Mouse (Mus musculus) CH12.LX (cell line): ENCODE measurements around the gene Mlh1. TPM values are rescaled to one million over a fixed set of nuclear protein-coding genes. Genes with fewer than 3 reads are reported as not detected.

Experiments used
- DNase-seq: peaks from one replicate; pipeline ENCODE4 v3.0.0-alpha.2; 2013; ENCODE audit errors: extremely low read depth
- H3K27ac ChIP-seq: 2 replicates; pipeline ENCODE4 v1.5.1; 2012; ENCODE audit warnings: low read depth, mild to moderate bottlenecking, control low read depth, moderate library complexity; ENCODE audit not compliant: insufficient read depth
- H3K27me3 ChIP-seq: replicated peaks from 2 replicates; pipeline ENCODE3; 2012; ENCODE audit warnings: inconsistent platforms
- H3K36me3 ChIP-seq, 2 experiments: replicated peaks in 1 of 2; 2 replicates each; pipeline versions ENCODE3 to v1.6.1; 2012; ENCODE audit warnings: inconsistent platforms in 1 of 2, low read length in 1 of 2, mild to moderate bottlenecking in 1 of 2, mixed read lengths in 1 of 2, moderate library complexity in 1 of 2; ENCODE audit not compliant: control insufficient read depth in 1 of 2, insufficient read depth in 1 of 2
- H3K4me1 ChIP-seq, 2 experiments: 2 replicates each; pipeline ENCODE4 v1.6.1; 2012; ENCODE audit warnings: inconsistent platforms in 1 of 2, moderate library complexity in 1 of 2; ENCODE audit not compliant: insufficient read depth in 2 of 2, control insufficient read depth in 1 of 2
- H3K4me2 ChIP-seq: 2 replicates; pipeline ENCODE4 v1.6.1; 2012; ENCODE audit warnings: low read depth, mild to moderate bottlenecking, control low read depth; ENCODE audit not compliant: poor library complexity, insufficient read depth, severe bottlenecking
- H3K4me3 ChIP-seq, 3 experiments: fragments of 150-350 bp in 1 of 3; sonication (generic) in 1 of 3; replicated peaks in 1 of 3; 2 replicates each; pipeline versions ENCODE3 to v1.5.1; 2011 to 2012; ENCODE audit warnings: low read depth in 2 of 3, low read length in 2 of 3, mild to moderate bottlenecking in 2 of 3, moderate library complexity in 2 of 3, control low read depth in 1 of 3, improper control_type of control experiment in 1 of 3, inconsistent platforms in 1 of 3, mixed read lengths in 1 of 3; ENCODE audit not compliant: poor library complexity in 1 of 3
- H3K79me2 ChIP-seq: replicated peaks from 2 replicates; pipeline ENCODE4 v1.6.1; 2012; ENCODE audit warnings: mild to moderate bottlenecking, moderate library complexity; ENCODE audit not compliant: control insufficient read depth, poor library complexity, insufficient read depth, severe bottlenecking; ENCODE audit errors: extremely low read depth
- H3K9ac ChIP-seq: 2 replicates; pipeline ENCODE4 v1.6.1; 2012; ENCODE audit warnings: low read depth, mild to moderate bottlenecking, control low read depth, moderate library complexity; ENCODE audit not compliant: insufficient read depth
- H3K9me3 ChIP-seq: replicated peaks from 2 replicates; pipeline ENCODE3; 2012; ENCODE audit warnings: low read length, inconsistent platforms, mixed read lengths
- BHLHE40 ChIP-seq: IDR thresholded peaks from 2 replicates; pipeline ENCODE4 v1.6.1; 2011; ENCODE audit warnings: mild to moderate bottlenecking, low read depth, low read length, improper control_type of control experiment
- CHD2 ChIP-seq: IDR thresholded peaks from 2 replicates; pipeline ENCODE4 v1.6.1; 2011; ENCODE audit warnings: low read length, improper control_type of control experiment
- ETS1 ChIP-seq: conservative IDR thresholded peaks from 2 replicates; pipeline ENCODE4 v1.6.1; 2012; ENCODE audit warnings: low read depth, mild to moderate bottlenecking, inconsistent platforms, low read length, improper control_type of control experiment, moderate library complexity
- GABPA ChIP-seq: IDR thresholded peaks from 2 replicates; pipeline ENCODE4 v1.6.1; 2012; ENCODE audit warnings: low read depth, low read length, improper control_type of control experiment, inconsistent platforms; ENCODE audit not compliant: insufficient replicate concordance
- HCFC1 ChIP-seq: IDR thresholded peaks from 2 replicates; pipeline ENCODE4 v1.6.1; 2012; ENCODE audit warnings: low read depth, mild to moderate bottlenecking, inconsistent platforms, low read length, improper control_type of control experiment
- IRF4 ChIP-seq: IDR thresholded peaks from 2 replicates; pipeline ENCODE4 v1.6.1; 2014; ENCODE audit warnings: low read depth, mild to moderate bottlenecking, inconsistent platforms, low read length, improper control_type of control experiment
- JUN ChIP-seq: IDR thresholded peaks from 2 replicates; pipeline ENCODE4 v1.6.1; 2011; ENCODE audit warnings: low read depth, mild to moderate bottlenecking, low read length, improper control_type of control experiment, moderate library complexity; ENCODE audit not compliant: insufficient read depth
- MAFK ChIP-seq: IDR thresholded peaks from 2 replicates; pipeline ENCODE4 v1.6.1; 2011; ENCODE audit warnings: low read length, improper control_type of control experiment; ENCODE audit not compliant: insufficient replicate concordance
- MAZ ChIP-seq: IDR thresholded peaks from 2 replicates; pipeline ENCODE4 v1.6.1; 2012; ENCODE audit warnings: low read depth, mild to moderate bottlenecking, inconsistent platforms, low read length, improper control_type of control experiment, moderate library complexity
- POLR2A ChIP-seq: IDR thresholded peaks from 2 replicates; pipeline ENCODE4 v1.6.1; 2011; ENCODE audit warnings: low read depth, mild to moderate bottlenecking, improper control_type of control experiment, low read length
- RAD21 ChIP-seq: IDR thresholded peaks from 2 replicates; pipeline ENCODE4 v1.6.1; 2011; ENCODE audit warnings: low read depth, mild to moderate bottlenecking, low read length, improper control_type of control experiment, moderate library complexity
- UBTF ChIP-seq: IDR thresholded peaks from 2 replicates; pipeline ENCODE4 v1.6.1; 2012; ENCODE audit warnings: low read depth, mild to moderate bottlenecking, inconsistent platforms, low read length, improper control_type of control experiment, moderate library complexity
- USF1 ChIP-seq: IDR thresholded peaks from 2 replicates; pipeline ENCODE4 v1.6.1; 2014; ENCODE audit warnings: low read depth, mild to moderate bottlenecking, inconsistent platforms, low read length, improper control_type of control experiment
- ZC3H11A ChIP-seq: IDR thresholded peaks from 2 replicates; pipeline ENCODE4 v1.6.1; 2012; ENCODE audit warnings: low read depth, mild to moderate bottlenecking, inconsistent platforms, low read length, improper control_type of control experiment
- ZMIZ1 ChIP-seq: IDR thresholded peaks from 2 replicates; pipeline ENCODE4 v1.6.1; 2012; ENCODE audit warnings: low read depth, mild to moderate bottlenecking, inconsistent platforms, low read length, improper control_type of control experiment
- ZNF384 ChIP-seq: IDR thresholded peaks from 2 replicates; pipeline ENCODE4 v1.6.1; 2012; ENCODE audit warnings: low read depth, low read length, improper control_type of control experiment, inconsistent platforms
- dilution Hi-C: fragments of 300-500 bp; cut with MboI; formaldehyde crosslinking; loops from 2 replicates; pipeline ENCODE4 v1.14.3; 2020; ENCODE audit warnings: low sequenced_read_pairs; ENCODE audit not compliant: extremely low pct_unique_long_range_greater_than_20kb, extremely low pct_ligation_motif_present
- in situ Hi-C: fragments of 300-500 bp; cut with MboI; formaldehyde crosslinking; loops from 3 replicates; pipeline ENCODE4 v1.14.3; 2019; ENCODE audit warnings: low sequenced_read_pairs, low pct_ligation_motif_present, low pct_unique_long_range_greater_than_20kb, mixed read lengths
- polyA plus RNA-seq: library from polyadenylated mRNA; unstranded; fragments of >175 nt; gene quantifications from 2 replicates; pipeline ENCODE4 v1.2.1, GENCODE M21; 2012; ENCODE audit warnings: low read depth; ENCODE audit not compliant: insufficient read length
- total RNA-seq, 2 experiments: library from RNA; depleted of rRNA; stranded (reverse); fragments of 300-350 nt in 1 of 2; fragments of >200 nt in 1 of 2; gene quantifications; 2 replicates each; pipeline ENCODE4 v1.2.3; 2012 to 2014

The Mlh1 gene
- total and polyA plus RNA-seq, 3 experiments: 25.7 to 57.9 (median 50.2) TPM

- H3K9ac ChIP-seq: no peak overlapping the region
- H3K36me3 ChIP-seq: peaks cover 2 to 25% of the 10 kb centered on the region in 2 experiments
- no peak for DNase-seq
- dilution Hi-C loops: no loop called here
- TF ChIP-seq CHD2 (no peak), USF1 (no peak), RAD21 (no peak), MAFK (no peak), POLR2A (no peak), UBTF (no peak), ETS1 (no peak), HCFC1 (no peak), GABPA (no peak), ZC3H11A (no peak), IRF4 (no peak)
- in situ Hi-C loops: no loop called here
- H3K4me3 ChIP-seq: no peak overlapping the region
- H3K9me3 ChIP-seq: no peaks in the 10 kb centered on the region
- H3K4me2 ChIP-seq: no peak overlapping the region
- H3K4me1 ChIP-seq: no peaks in the 10 kb centered on the region
- no peak overlapping the region for H3K27ac ChIP-seq
- H3K79me2 ChIP-seq: no peaks in the 10 kb centered on the region
- no peaks in the 10 kb centered on the region for H3K27me3 ChIP-seq
Observed at GRCm38 (mm10) chr9:111198332-111198731, 73.3 kb downstream of the Mlh1 start.

DNA sequence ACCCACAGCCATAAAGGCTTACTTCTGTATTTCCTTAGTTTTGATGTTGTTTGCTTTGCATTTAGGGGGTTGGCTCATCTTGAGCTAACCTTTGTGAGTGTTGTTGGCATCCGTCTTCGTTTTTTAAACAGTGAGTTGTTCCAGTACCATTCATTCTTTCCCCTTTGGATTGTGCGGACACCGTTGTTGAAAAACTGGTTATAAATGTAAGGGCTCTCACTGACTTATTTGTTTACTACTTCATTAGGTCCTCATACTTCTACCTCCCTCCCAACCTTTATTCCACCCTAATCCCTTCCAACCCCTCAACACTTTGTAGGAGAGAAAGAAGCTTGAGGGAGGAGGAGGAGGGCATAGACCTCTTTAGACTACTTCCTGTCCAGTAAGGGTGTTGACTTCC lies 73.9 kb downstream of the Mlh1 start:
- H3K27ac ChIP-seq: no peak overlapping the region
- no peaks in the 10 kb centered on the region for H3K79me2 ChIP-seq
- in situ Hi-C loops: no loop called here
- dilution Hi-C loops: no loop called here
- DNase-seq: no peak
- peaks cover 5 to 27% of the 10 kb centered on the region in 2 experiments for H3K36me3 ChIP-seq
- TF ChIP-seq MAFK (no peak), USF1 (no peak), ZMIZ1 (no peak), JUN (no peak), ZNF384 (no peak), POLR2A (no peak)
- no peak overlapping the region for H3K9ac ChIP-seq
- H3K4me2 ChIP-seq: no peak overlapping the region
- H3K9me3 ChIP-seq: no peaks in the 10 kb centered on the region
- no peaks in the 10 kb centered on the region for H3K4me1 ChIP-seq
- no peak overlapping the region for H3K4me3 ChIP-seq
- H3K27me3 ChIP-seq: no peaks in the 10 kb centered on the region

GRCm38 (mm10) chr9:111197116-111197515 lies 74.5 kb downstream of the Mlh1 start:
- Histone ChIP-seq H3K9me3 (no peaks in the 10 kb centered on the region), H3K4me1 (no peaks in the 10 kb centered on the region), H3K36me3 (peaks cover 5 to 27% of the 10 kb centered on the region in 2 experiments), H3K79me2 (no peaks in the 10 kb centered on the region), H3K9ac (no peak overlapping the region), H3K27ac (no peak overlapping the region), H3K4me2 (no peak overlapping the region), H3K4me3 (no peak overlapping the region), H3K27me3 (no peaks in the 10 kb centered on the region)
- no peak for TF ChIP-seq ZMIZ1
- TF ChIP-seq GABPA: no peak
- no peak for TF ChIP-seq MAZ
- TF ChIP-seq HCFC1: no peak
- TF ChIP-seq POLR2A: no peak
- TF ChIP-seq USF1: no peak
- no peak for TF ChIP-seq BHLHE40
- no peak for TF ChIP-seq CHD2
- in situ Hi-C loops: no loop called here
- no peak for DNase-seq
- dilution Hi-C loops: no loop called here
